Mouse (Mus musculus) olfactory bulb, adult 2 months (tissue): ENCODE results near the gene Bid.

ENCODE experiments used
- CTCF ChIP-seq: fragments of 200-500 bp; IDR thresholded peaks from 2 replicates; pipeline ENCODE4 v1.5.1; 2012; ENCODE audit warnings: low read depth, mild to moderate bottlenecking, low read length, moderate library complexity; ENCODE audit not compliant: insufficient read depth
- POLR2A ChIP-seq: fragments of 200-500 bp; IDR thresholded peaks from 2 replicates; pipeline ENCODE4 v1.6.1; 2012; ENCODE audit warnings: mild to moderate bottlenecking, low read depth, low read length, moderate library complexity; ENCODE audit not compliant: insufficient read depth

GRCm38 (mm10) chr6:120879046-120879445 lies 37.6 kb downstream of the Bid start:
- TF ChIP-seq POLR2A: no peak
- TF ChIP-seq CTCF: no peak
